Mouse (Mus musculus) c-Kit-positive CD71-positive TER-119-positive erythroid progenitor cells, embryonic 14.5 days (primary cell): ENCODE data around the gene Large2.

Source experiments
- DNase-seq: peaks from one replicate; pipeline ENCODE4 v3.0.0-alpha.2; 2013; ENCODE audit warnings: low spot score

Large2 gene

DNA sequence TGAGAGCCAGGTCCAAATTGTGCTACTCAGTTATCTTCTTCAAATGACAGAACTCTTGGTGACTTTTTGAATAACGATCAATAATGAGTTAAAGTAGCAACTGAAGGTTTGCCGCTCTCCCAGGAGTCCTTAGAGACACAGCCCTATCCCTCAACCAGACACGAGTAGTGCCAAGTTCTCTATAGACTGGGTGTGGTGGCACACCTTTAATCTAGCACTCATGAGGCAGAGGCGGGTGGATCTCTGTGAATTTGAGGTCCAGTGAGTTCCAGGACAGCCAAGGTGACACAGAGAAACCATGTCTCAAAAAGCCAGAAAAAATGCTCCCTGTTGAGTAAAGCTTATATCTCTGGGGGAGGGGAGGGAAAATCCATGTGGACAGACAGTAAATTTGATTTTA, 47.1 kb downstream of the Large2 start:
- no peak for DNase-seq

DNA sequence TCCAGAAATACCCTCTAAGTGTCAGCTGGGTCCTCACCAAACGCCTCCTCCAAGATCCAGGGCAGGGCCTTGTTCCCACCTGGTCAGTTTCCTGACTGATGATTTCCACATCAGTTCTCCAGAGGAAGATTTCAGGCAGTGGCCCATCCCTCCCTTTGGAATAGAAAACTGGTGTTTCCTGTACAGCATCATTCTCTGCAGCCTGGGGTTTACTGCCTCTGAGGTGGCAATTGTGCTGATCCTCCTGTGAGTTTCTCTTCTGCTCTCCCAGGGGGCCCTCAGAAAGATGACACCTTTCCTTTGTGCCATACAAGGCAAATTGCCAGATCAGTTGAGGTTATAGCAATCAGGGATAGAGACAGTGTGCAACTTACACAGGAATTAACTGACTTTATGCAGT, 48.4 kb downstream of the Large2 start:
- DNase-seq = no peak

DNA sequence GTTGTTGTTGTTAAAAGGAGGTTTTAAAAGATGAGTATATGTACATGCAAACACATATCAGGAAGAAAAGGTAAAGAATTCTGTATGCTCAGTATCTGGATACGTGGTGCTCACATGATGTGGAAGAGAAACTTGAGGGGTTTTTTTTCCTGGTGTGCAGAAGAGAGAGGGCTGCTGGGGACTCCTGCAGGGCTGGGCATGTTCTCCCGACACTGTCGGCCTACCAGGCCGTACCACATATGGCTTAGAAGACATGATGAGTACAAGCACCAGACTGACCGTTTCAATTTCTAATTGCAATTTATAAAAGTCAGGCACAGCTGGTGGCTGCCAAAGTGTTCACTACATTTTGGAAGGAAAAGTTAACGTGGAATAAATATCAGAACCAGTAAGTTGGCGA, 49.0 kb downstream of the Large2 start:
- DNase-seq = no peak

DNA sequence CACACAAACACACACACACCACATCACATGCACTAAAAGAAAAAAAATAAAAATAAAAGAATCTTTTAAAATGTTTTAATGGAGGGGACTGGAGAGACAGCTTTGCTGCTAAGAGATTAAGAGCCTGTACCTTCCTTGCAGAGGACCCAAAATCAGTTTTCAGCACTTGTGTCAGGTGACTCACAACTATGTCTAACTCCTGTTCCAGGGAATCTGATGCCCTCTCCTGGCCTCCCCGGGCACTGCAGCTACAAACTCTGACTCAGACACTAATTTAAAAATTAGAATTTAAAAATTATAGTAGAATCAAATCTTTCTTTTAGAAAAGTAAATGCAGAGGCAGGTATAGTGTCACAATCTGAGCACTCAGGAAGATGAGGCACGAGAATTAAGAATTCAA, 52.0 kb downstream of the Large2 start:
- peak; percentile 12 for DNase-seq

DNA sequence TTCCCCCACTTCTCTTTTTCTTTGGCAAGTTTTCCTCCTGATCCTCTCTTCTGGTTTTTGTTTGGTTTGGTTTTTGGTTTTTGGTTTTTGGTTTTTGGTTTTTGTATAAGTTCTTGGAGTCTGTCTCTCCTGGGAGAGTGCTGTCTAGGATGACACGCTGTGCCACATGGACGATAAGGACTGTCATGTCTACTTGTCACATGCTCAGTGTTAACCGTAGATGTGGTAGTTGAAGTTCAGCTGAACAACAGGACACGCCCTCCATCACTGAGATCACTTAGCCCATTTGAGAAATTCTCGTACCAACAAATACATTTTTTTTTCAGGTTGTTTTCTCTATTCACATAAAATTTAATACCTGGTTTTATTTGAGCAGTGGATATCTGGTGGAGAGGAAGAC, 57.4 kb downstream of the Large2 start:
- no peak for DNase-seq

DNA sequence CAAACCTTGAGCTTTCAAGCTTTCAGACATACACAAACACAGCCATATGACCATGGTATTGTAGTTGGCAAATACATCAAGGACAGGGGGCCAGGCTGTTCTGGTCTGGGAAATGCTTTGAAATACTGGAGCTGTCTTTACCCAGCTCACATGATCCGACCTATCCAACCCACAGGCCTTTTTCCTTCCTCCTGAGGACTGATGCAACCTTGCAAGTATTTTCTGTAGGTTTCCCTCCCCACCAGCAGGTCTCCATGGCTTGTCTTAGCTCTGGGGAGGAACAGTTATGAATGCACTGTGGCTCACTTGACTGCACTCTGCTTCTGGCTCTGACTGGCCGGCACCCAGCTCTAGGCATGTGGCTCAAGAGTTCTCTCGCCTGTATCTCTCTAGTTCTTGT, 58.0 kb downstream of the Large2 start:
- DNase-seq = no peak
